Mouse (Mus musculus) E14TG2a.4 (cell line): ENCODE data around the gene Bmp2k.

Source experiments
- H3K27me3 ChIP-seq: 2 replicates; pipeline ENCODE4 v1.6.1; 2014; ENCODE audit warnings: low read length, control low read depth; ENCODE audit not compliant: insufficient read depth
- H3K36me3 ChIP-seq: 2 replicates; pipeline ENCODE4 v1.6.1; 2014; ENCODE audit warnings: low read length, control low read depth; ENCODE audit not compliant: insufficient read depth
- H3K4me1 ChIP-seq: replicated peaks from 2 replicates; pipeline ENCODE4 v1.6.1; 2014; ENCODE audit warnings: low read depth, low read length, control low read depth
- H3K4me3 ChIP-seq: replicated peaks from 2 replicates; pipeline ENCODE4 v1.5.1; 2014; ENCODE audit warnings: mild to moderate bottlenecking, low read length
- H3K9me3 ChIP-seq: 2 replicates; pipeline ENCODE4 v1.6.1; 2014; ENCODE audit warnings: low read length, control low read depth
- CTCF ChIP-seq: conservative IDR thresholded peaks from 2 replicates; pipeline ENCODE4 v1.5.1; 2014; ENCODE audit warnings: low read length
- NANOG ChIP-seq: IDR thresholded peaks from 2 replicates; pipeline ENCODE4 v1.6.1; 2014; ENCODE audit warnings: borderline replicate concordance, low read length, mixed read lengths
- POU5F1 ChIP-seq: IDR thresholded peaks from 2 replicates; pipeline ENCODE4 v1.6.1; 2014; ENCODE audit warnings: low read length, borderline replicate concordance

Bmp2k gene

DNA sequence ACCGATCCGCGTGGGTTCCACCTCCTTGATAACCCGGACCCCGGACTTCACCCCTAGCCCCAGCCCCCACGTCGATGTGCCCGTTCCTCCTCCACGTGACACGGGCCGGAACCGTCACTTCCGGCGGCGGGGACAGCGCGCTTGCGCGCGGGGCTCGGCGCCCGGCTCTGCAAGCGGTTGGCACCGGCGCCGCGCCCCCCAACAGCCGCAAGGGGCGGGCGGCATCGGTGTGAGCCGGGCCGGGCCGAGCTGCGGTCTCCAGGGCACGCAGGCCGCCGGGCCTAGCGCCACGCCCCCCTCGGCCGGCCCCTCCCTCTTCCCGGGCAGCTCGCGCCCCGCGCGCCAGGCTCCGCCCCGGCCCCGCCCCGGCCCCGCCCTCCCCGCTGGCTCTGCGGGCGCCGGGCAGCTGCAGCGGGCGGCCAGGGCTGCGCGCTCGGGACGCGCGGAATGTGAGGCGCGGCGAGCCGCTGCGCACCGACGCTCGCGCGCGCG, at the start of gene Bmp2k:
TSS of gene Bmp2k (plus strand) at position 380 of the 492 bp plus-strand sequence.
- H3K36me3 ChIP-seq, result no peaks in the 10 kb centered on the region
- H3K9me3 ChIP-seq, result no peaks in the 10 kb centered on the region
- peak within 1 kb of the TSS; percentile 84 for H3K4me3 ChIP-seq
- no peak for TF ChIP-seq POU5F1
- TF ChIP-seq CTCF, result no peak
- TF ChIP-seq NANOG, result no peak
- peaks cover 28% of the 10 kb centered on the region for H3K27me3 ChIP-seq
- peaks cover 18% of the 10 kb centered on the region for H3K4me1 ChIP-seq

GRCm38 (mm10) chr5:96948856-96949527, 48.5 kb upstream of the Bmp2k start:
- Histone ChIP-seq H3K4me1 (no peaks in the 10 kb centered on the region), H3K27me3 (no peaks in the 10 kb centered on the region), H3K4me3 (no peak overlapping the region), H3K9me3 (no peaks in the 10 kb centered on the region), H3K36me3 (no peaks in the 10 kb centered on the region)
- TF ChIP-seq NANOG (no peak), POU5F1 (no peak), CTCF (no peak)

DNA sequence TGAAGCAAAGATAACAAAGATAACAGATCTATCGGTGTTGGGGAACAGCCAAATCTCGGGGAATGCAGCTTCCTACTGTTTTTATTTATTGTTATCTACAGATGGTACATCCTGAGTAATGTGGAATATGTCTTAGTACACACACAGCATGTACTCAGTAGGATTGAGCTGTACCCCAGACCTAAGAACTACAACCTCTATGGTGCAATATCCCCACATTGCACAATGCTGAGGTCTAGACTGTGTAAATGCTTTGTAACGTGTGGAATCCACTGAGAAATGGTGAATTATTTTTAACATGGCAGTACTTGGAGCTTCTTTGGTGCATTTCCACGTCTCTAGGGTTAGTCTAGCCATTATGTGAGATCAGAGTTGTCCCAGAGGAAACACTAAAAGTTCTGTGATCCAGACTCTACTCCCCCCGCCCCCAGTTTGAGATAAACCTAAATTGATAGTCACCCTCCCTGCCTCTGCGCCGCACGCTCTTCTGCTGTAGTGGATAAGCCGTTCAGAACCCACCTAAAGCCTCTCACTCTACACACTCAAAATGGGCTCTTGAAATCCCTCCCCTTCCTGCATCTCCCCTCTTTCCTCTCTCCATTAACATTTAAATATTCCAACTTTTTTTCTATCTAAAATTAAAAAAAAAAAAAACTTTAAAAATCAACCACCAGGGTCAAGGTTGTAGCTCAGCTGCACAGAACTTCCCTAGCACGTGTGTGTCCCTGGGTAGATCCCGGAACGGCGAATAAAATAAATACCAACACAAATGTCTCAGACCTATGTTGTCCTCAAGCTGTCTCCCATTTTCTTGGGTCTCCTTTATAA, 47.4 kb upstream of the Bmp2k start:
- no peaks in the 10 kb centered on the region for H3K27me3 ChIP-seq
- TF ChIP-seq POU5F1, result no peak
- TF ChIP-seq CTCF, result no peak
- TF ChIP-seq NANOG, result no peak
- no peaks in the 10 kb centered on the region for H3K36me3 ChIP-seq
- no peaks in the 10 kb centered on the region for H3K9me3 ChIP-seq
- no peaks in the 10 kb centered on the region for H3K4me1 ChIP-seq
- H3K4me3 ChIP-seq, result no peak overlapping the region

GRCm38 (mm10) chr5:96950667-96951492, 46.6 kb upstream of the Bmp2k start:
- Histone ChIP-seq H3K9me3 (no peaks in the 10 kb centered on the region), H3K36me3 (no peaks in the 10 kb centered on the region), H3K27me3 (no peaks in the 10 kb centered on the region), H3K4me1 (no peaks in the 10 kb centered on the region), H3K4me3 (no peak overlapping the region)
- TF ChIP-seq NANOG, result no peak
- no peak for TF ChIP-seq POU5F1
- TF ChIP-seq CTCF, result no peak

DNA sequence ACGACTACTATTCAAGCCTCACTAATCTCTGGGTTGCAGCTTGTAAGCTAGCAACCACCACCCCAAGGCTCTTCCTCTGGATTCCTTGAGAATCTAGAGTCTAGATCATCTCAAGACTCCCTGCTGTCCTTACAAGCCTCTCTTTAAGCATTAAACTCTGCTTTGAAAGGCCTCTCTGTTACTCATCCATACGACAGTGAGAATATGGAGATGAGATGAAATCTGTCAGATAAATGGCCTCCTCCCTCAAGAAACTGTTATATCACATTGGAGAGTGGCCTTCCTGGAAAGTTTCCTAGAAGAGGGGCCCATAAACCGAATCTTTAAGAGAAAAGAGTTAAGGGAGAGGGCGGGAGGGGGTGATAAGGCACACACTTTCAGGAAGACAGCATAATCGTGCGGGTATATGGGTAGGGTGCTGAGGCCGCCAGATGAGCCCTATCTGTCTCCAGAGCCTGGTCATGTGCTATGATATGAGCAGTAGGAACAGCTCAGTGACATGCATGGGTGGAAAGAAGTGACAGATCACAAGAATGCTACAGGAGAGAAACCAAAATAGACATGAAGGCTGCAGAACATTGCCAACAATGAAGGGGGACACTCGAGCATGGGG, 45.9 kb upstream of the Bmp2k start:
- H3K9me3 ChIP-seq, result no peaks in the 10 kb centered on the region
- no peaks in the 10 kb centered on the region for H3K27me3 ChIP-seq
- TF ChIP-seq POU5F1, result no peak
- H3K4me3 ChIP-seq, result no peak overlapping the region
- H3K36me3 ChIP-seq, result no peaks in the 10 kb centered on the region
- peaks cover 4% of the 10 kb centered on the region; the same call in 1 of the 2 replicates for H3K4me1 ChIP-seq

DNA sequence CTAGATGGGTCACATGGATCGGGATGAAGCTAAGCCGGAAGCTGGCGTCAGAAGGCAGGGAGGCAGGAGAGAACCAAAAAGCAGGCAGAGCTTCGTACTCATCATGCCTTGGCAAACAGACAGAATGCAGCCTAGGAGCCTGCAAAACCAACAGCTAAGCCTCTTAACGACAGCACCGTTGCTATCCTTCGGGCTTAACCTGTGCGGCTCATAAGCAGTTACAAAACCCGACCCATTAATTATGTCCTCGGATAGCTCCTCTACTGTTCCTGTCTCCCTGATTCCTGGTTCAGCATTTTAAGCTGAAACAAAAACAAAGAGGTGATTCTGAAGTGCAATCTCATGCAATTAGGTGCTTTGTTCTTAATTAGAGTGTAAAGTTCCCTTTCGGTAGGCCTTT, 43.4 kb upstream of the Bmp2k start:
- Histone ChIP-seq H3K4me1 (peaks cover 13% of the 10 kb centered on the region), H3K4me3 (no peak overlapping the region), H3K36me3 (no peaks in the 10 kb centered on the region), H3K9me3 (no peaks in the 10 kb centered on the region), H3K27me3 (no peaks in the 10 kb centered on the region)
- TF ChIP-seq NANOG, result no peak
- no peak for TF ChIP-seq CTCF
- TF ChIP-seq POU5F1, result no peak

- peaks cover 13% of the 10 kb centered on the region for H3K4me1 ChIP-seq
- no peaks in the 10 kb centered on the region for H3K36me3 ChIP-seq
- TF ChIP-seq CTCF (no peak), NANOG (no peak), POU5F1 (no peak)
- H3K9me3 ChIP-seq, result no peaks in the 10 kb centered on the region
- H3K27me3 ChIP-seq, result no peaks in the 10 kb centered on the region
- no peak overlapping the region for H3K4me3 ChIP-seq
These were observed 42.9 kb upstream of the Bmp2k start for GRCm38 (mm10) chr5:96954466-96955027.
